Mouse (Mus musculus): ENCODE results near the gene Ptpn3.

- TF ChIP-seq USF1 (IDR thresholded peaks at IDR 0.05; ENCODE audit: low read depth, low read length) (no peak), TAL1 (IDR thresholded peaks at IDR 0.05; ENCODE audit: low read length) (no peak), ZC3H11A (IDR thresholded peaks at IDR 0.05; ENCODE audit: low read depth, low read length) (no peak), CTCF (IDR thresholded peaks at IDR 0.05 in 2 of 3, conservative IDR thresholded peaks at IDR 0.05 in 1 of 3; ENCODE audit: control insufficient read depth in 1 of 3, insufficient read depth in 1 of 3, low read depth in 2 of 3, low read length in 3 of 3, poor library complexity in 1 of 3, severe bottlenecking in 1 of 3) (no peak), BHLHE40 (IDR thresholded peaks at IDR 0.05; ENCODE audit: borderline replicate concordance, low read depth, low read length) (no peak), POLR2AphosphoS2 (IDR thresholded peaks at IDR 0.05; ENCODE audit: low read length) (no peak), POLR2A (IDR thresholded peaks at IDR 0.05; ENCODE audit: control insufficient read depth in 1 of 2, insufficient read depth in 1 of 2, low read depth in 1 of 2, low read length in 2 of 2, poor library complexity in 1 of 2) (no peak), SMC3 (IDR thresholded peaks at IDR 0.05; ENCODE audit: low read depth, low read length) (no peak), JUND (IDR thresholded peaks at IDR 0.05; ENCODE audit: low read depth, low read length) (no peak), CHD2 (IDR thresholded peaks at IDR 0.05; ENCODE audit: low read length) (no peak)
Observed at GRCm38 (mm10) chr4:57277671-57278070, 24.0 kb downstream of the Ptpn3 start.
